Mouse (Mus musculus): ENCODE measurements around the gene Nos1. TPM values are rescaled to one million over a fixed set of nuclear protein-coding genes. Genes with fewer than 3 reads are reported as not detected.

Nos1 gene
- polyA plus RNA-seq (2014; fragmentation: Illumina TruSeq; extraction: RNeasy Lipid Tissue Mini Kit (QIAGEN cat#74804); ENCODE audit: low read depth, low replicate concordance), result 3.4 TPM

DNA sequence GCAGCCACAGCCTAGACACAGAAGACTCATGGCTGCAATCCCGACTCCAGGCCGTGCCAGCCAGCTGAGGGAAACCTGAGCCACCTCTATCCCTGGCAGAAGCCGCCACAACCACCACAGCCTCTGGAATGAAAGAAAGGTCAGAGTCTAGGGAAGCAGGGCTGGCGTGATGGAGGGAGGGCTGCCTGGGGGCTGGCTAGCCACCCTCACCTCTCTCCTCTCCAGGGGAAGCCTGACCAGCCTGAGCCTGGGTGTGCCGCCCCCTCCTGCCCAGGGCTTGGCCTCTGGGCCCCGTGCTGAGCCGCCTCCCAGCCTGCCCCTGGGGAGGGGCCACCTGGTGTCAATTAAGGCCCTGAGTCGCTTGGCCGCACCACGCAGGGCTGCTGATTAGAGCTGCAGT, at the start of gene Nos1:
Gene Nos1 (plus strand): TSS at position 352 of the 400 bp plus-strand sequence.

GRCm38 (mm10) chr5:117976657-117977500, 196.0 kb downstream of the Nos1 start, which contains the start of gene Fbxo21:
Fbxo21 (plus strand) TSS chr5:117976730.

Other genes with a start within 250 kb of the Nos1 start
- 10.9 TPM for gene Fbxo21, start 195.7 kb downstream of the Nos1 start, polyA plus RNA-seq (2014; fragmentation: Illumina TruSeq; extraction: RNeasy Lipid Tissue Mini Kit (QIAGEN cat#74804); ENCODE audit: low read depth, low replicate concordance)
- gene Tesc, start 246.7 kb downstream of the Nos1 start, polyA plus RNA-seq (2014; fragmentation: Illumina TruSeq; extraction: RNeasy Lipid Tissue Mini Kit (QIAGEN cat#74804); ENCODE audit: low read depth, low replicate concordance), result not detected

Data from sigmoid colon, adult 10 weeks (tissue).